Mouse (Mus musculus) spleen, postnatal 36 days (tissue): Measurements from ENCODE around the gene Madd.

Experiments used
- DNase-seq, 2 experiments: peaks; one replicate each; pipeline ENCODE4 v3.0.0; 2022; ENCODE audit warnings: low spot score in 2 of 2, mixed read lengths in 1 of 2

The Madd gene

DNA sequence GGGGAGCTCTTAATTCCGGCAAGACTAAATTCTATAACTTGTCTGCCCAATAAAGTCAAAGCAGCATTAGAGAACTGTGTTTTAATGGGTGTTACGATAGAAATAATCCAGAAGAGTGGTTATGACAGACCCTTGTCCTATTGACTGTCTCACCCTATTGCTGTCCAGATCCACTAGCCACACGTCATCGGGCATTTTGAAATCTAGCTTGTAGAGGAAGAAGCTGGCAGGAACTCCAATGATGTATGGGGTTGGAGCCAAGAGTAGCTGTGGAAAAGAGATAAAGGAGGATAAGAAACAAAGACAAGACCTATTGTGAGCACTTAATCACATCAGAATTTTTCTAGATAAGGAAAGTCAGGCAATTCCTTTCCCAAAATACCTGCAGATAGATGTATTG, 8.1 kb downstream of the Madd start:
- DNase-seq, result no peak

DNA sequence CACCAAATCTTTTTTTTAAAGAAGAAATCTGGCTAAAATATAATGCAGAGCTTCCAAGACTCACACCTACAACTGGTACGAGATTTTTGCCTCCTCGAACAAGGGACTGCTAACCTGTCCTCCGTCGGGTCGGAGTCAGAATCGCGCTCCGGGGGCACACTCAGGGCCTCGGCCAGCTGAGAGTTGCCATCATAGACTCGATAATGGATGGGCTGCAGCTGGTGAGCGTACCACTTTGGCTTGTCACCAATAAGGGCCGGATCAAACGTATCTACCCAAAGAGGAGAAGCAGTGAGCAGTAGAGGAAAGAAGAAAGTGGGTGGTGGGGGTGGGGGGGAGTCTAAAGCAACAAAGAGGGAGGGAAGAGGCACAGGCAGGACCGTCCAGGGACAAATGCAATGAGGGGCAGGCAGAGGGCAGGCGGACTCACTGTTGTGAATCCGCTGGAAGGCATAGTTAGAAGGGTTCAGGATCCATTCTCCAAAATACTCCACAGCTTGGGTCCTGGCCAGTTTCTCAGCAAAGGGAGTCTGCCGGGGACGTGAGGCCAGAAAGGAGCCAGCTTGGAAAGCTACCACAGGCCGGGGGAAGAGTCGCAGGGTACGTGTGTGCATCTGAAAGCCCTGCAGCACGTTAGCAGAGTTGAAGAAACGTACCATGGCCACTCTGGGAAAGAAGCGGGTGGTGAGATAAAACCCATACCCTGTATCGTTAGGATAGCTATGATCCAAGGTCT, 13.9 kb downstream of the Madd start:
- DNase-seq, result no peak

GRCm38 (mm10) chr2:91167629-91168028, 16.0 kb downstream of the Madd start:
- no peak for DNase-seq

GRCm38 (mm10) chr2:91164991-91165390, 18.6 kb downstream of the Madd start:
- no peak for DNase-seq

DNA sequence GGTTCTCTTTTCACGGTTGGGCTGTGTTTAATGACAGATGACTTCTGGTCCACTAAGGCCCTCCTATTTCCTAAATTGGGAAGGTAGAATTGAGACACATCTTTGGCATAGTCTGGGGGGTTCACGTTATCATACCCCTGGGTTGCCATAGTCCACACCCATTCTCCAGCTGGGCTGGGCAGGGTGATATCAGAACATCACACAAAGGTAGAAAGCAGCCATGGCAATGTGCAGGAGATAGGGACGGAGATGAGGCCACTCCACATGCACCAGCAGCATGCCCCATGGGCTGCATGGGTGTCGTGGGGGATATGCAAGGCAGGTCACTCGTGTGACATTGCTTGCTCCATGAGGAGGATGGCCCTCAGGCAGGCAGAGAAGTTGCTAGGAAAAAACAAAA, 20.1 kb downstream of the Madd start:
- DNase-seq, result no peak

- DNase-seq, result no peak
These were observed 20.7 kb downstream of the Madd start for GRCm38 (mm10) chr2:91162952-91163351.

GRCm38 (mm10) chr2:91160591-91160990, 23.0 kb downstream of the Madd start:
- DNase-seq, result no peak

GRCm38 (mm10) chr2:91157002-91157752, 26.5 kb downstream of the Madd start:
- DNase-seq, result no peak

GRCm38 (mm10) chr2:91154091-91154490, 29.5 kb downstream of the Madd start:
- no peak for DNase-seq

DNA sequence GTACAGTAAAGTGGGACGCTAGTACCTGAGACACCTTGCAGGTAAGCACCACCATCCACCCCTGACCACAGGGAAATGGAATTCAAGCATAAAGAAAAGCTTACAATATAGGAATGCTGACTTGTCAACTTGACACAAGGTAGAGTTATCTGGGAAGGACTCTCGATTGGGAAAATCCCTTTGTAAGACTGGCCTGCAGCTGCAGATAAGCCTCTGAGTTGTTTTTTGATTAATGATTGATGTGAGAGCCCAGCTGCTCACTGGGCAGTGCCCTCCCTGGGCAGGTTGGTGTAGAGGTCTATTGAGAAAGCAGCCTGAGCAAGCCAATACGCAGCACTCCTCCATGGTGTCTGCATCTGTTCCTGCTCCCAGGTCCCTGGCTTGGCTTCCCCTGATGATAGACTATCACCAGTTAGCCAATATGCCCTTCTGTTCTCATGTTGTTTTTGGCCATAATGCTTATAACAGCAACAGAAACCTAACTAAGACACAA, 30.7 kb downstream of the Madd start:
- DNase-seq, result no peak

DNA sequence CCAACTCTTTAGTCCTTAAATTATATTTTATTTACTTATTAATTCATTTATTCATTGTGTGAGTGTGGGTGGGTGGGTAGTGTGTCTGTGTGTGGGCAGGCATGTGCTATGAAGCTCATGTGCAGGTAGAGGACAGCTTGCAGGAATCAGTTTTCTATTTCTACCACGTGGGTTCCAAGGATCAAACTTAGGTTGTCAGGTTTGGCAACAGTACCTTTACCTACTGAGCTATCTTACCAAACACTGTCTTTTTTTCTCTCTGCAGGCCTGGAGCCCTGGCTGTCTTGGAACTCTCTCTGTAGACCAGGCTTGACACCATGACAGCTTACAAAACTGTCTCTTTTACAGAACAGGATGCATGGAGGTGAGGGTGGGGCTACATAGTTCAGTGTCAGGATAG, 32.3 kb downstream of the Madd start:
- DNase-seq, result no peak

- no peak for DNase-seq
These were observed 35.5 kb downstream of the Madd start for GRCm38 (mm10) chr2:91148101-91148500.

DNA sequence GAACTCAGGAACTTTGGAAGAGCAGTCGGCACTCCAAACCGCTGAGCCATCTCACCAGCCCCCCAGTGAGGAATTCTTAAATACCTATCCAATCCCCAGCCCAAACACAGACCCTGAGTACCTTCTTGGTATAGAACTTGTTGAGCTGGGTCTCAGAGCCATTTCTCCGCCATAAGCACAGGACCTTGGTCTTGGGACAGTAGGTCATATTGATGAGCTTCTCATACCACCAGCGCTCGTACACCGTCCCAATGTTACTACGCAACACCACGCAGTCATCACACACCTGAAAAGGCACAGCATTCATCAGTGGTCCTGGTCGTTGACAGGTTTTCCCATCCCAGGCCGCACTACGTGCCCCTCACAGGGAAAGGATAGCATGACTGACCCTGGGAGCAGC, 40.2 kb downstream of the Madd start:
- DNase-seq, result no peak

- no peak for DNase-seq
These were observed 40.7 kb downstream of the Madd start for GRCm38 (mm10) chr2:91142920-91143319.

DNA sequence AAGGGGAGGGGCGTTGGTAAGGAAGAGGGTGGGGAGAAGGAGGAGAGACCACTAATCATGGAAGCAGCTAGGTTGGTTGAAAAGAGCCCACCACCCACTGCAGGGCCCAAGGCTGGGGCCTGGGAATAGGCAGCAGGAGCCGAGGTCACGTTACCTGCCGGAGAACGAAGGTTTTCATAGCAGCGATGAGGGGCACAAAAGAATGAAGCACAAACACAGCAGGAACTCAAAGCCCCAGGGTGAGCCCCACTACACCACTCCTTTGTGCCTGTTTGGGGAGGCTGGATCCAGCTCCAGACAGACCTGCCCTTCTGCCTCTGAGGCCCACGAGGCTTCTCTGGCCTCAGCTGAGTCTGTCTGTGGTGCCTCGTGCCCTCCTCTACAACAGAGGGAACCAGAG, 43.9 kb downstream of the Madd start:
- no peak for DNase-seq

- DNase-seq, result no peak
These were observed 44.3 kb downstream of the Madd start for GRCm38 (mm10) chr2:91139311-91139710.

DNA sequence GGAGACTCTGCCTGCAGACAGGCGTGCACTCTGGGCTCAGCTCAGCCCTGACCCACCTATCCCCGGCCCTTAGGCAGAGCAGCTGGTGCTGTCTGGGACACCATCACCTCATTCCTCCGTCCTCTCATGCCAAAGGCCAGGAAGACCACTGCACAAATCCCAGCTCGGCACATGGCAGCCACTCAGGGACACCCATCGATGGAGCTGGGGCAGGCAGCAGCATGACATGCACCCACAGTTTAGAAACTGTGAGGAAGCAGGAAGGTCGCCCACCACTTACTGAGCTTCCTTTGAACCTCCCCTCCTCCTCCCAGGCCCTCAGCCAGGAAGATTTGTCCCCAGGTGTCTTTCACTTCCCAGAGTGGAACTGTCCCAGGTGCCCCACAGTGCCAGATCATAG, 46.2 kb downstream of the Madd start:
- DNase-seq, result no peak

GRCm38 (mm10) chr2:91136513-91137412, 46.9 kb downstream of the Madd start:
- DNase-seq, result no peak

- DNase-seq, result no peak
These were observed 51.6 kb downstream of the Madd start for GRCm38 (mm10) chr2:91132035-91132434.

GRCm38 (mm10) chr2:91131251-91131650, 52.4 kb downstream of the Madd start:
- DNase-seq, result no peak

GRCm38 (mm10) chr2:91130126-91130525, 53.5 kb downstream of the Madd start:
- no peak for DNase-seq

- no peak for DNase-seq
These were observed 54.9 kb downstream of the Madd start for GRCm38 (mm10) chr2:91128761-91129160.
